Mouse (Mus musculus) spleen, adult 18-20 months (tissue): ENCODE measurements around the gene Slc43a2.
A peak's percentile ranks its signal among the peaks of the same experiment; 100 is the strongest.
"Not testable (repeated sequence)": the region's sequence is repeated elsewhere in the genome, so short reads cannot be mapped to it uniquely, and the experiment has no call there.

Experiments
- DNase-seq, 2 experiments: peaks; one replicate each; pipeline ENCODE4 v3.0.0; 2022; ENCODE audit warnings: mixed read lengths in 2 of 2

Slc43a2 gene

GRCm38 (mm10) chr11:75572854-75573650 is 41.6 kb downstream of the Slc43a2 start:
- peak; percentile 83 to 94 for DNase-seq

- no peak for DNase-seq
Measured at GRCm38 (mm10) chr11:75574378-75575123, 43.1 kb downstream of the Slc43a2 start.

- DNase-seq, result no peak
Measured at GRCm38 (mm10) chr11:75575560-75576123, 44.1 kb downstream of the Slc43a2 start.

GRCm38 (mm10) chr11:75578609-75579008 is 47.1 kb downstream of the Slc43a2 start:
- no peak for DNase-seq

- DNase-seq, result no peak
Measured at GRCm38 (mm10) chr11:75581495-75582149, 50.1 kb downstream of the Slc43a2 start.

GRCm38 (mm10) chr11:75583521-75583920 is 52.0 kb downstream of the Slc43a2 start:
- no peak for DNase-seq

GRCm38 (mm10) chr11:75585061-75585460 is 53.6 kb downstream of the Slc43a2 start:
- DNase-seq, result no peak

GRCm38 (mm10) chr11:75585978-75586377 is 54.5 kb downstream of the Slc43a2 start:
- DNase-seq, result no peak

- no peak for DNase-seq
Measured at GRCm38 (mm10) chr11:75586963-75587362, 55.5 kb downstream of the Slc43a2 start.

- DNase-seq, result peak; percentile 95 to 97
Measured at GRCm38 (mm10) chr11:75587493-75588284, 56.2 kb downstream of the Slc43a2 start, which contains the start of gene Pitpna. Pitpna (plus strand) TSS chr11:75588097.

GRCm38 (mm10) chr11:75588285-75588941 is 56.9 kb downstream of the Slc43a2 start:
- no peak for DNase-seq

GRCm38 (mm10) chr11:75592612-75593011 is 61.1 kb downstream of the Slc43a2 start:
- DNase-seq, result no peak

GRCm38 (mm10) chr11:75594431-75594830 is 62.9 kb downstream of the Slc43a2 start:
- peak; percentile 35 to 50 for DNase-seq

- no peak for DNase-seq
Measured at GRCm38 (mm10) chr11:75595404-75595803, 63.9 kb downstream of the Slc43a2 start.

- DNase-seq, result no peak
Measured at GRCm38 (mm10) chr11:75595816-75596215, 64.3 kb downstream of the Slc43a2 start.

- no peak for DNase-seq
Measured at GRCm38 (mm10) chr11:75596726-75597255, 65.3 kb downstream of the Slc43a2 start.

GRCm38 (mm10) chr11:75598004-75598403 is 66.5 kb downstream of the Slc43a2 start:
- DNase-seq, result no peak

GRCm38 (mm10) chr11:75599802-75600201 is 68.3 kb downstream of the Slc43a2 start:
- DNase-seq, result not testable (repeated sequence)

- DNase-seq, result no peak
Measured at GRCm38 (mm10) chr11:75604826-75605225, 73.3 kb downstream of the Slc43a2 start.

- no peak for DNase-seq
Measured at GRCm38 (mm10) chr11:75605318-75605717, 73.8 kb downstream of the Slc43a2 start.

GRCm38 (mm10) chr11:75608776-75609175 is 77.3 kb downstream of the Slc43a2 start:
- no peak for DNase-seq
